Mouse (Mus musculus) thymus, adult 2 months (tissue): ENCODE measurements around the gene Prdx5.

ENCODE experiments used
- CTCF ChIP-seq: fragments of 200-500 bp; IDR thresholded peaks from 2 replicates; pipeline ENCODE4 v1.5.1; 2012; ENCODE audit warnings: mild to moderate bottlenecking, control low read depth, low read length, moderate library complexity, borderline replicate concordance; ENCODE audit not compliant: control insufficient read depth, poor library complexity, insufficient read depth; ENCODE audit errors: extremely low read depth
- POLR2A ChIP-seq: fragments of 200-500 bp; IDR thresholded peaks from 2 replicates; pipeline ENCODE4 v1.6.1; 2012; ENCODE audit warnings: mild to moderate bottlenecking, low read length, control low read depth, moderate library complexity; ENCODE audit not compliant: control insufficient read depth, poor library complexity, insufficient read depth; ENCODE audit errors: extremely low read depth

DNA sequence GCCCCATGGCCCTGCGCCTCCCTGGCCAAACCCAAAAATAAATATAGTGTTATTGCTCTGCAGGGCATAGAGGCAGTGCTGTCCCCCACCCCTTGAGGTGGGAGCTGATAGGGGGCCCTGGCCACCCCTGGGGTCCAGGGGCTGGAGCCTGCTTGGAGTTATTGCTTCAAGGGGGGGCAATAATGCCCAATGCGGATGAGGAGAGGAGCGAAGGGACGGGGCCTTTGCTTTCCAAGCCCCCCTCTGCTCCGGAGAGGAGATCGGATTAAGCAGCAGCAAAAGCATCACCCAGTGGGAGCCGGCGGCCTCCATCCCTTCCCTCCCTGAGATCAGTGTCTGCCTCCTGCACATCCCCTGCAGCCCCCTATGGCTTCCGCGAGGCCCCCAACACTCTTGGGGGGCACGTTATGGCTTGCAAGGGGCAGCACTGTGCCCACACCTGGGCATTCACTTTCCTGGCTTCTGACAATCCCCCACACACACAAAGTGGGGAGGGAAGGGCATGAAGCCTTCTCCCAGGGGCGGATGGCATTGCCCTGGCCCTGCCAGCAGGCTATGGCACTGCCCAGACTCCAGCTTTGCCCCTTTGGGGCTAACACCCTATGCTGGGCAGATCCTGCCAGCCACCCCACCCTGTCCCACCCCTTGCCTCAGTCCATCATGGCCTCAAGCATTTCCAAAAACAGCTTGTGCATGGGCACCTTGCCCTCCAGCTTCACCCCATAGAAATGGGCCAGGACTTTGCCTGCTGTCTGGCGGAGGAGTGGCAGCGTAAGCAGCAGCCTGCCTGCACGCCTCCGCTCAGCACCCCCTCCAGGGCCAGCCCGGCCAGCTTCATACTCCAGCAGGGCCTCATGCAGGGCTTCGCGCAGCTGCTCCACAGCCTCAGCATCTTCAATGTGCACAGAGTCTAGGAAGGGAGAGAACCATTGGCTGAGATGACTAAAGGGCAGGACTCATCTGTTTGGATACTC lies 1.5 kb upstream of the Prdx5 start:
- TF ChIP-seq CTCF, result no peak
- no peak for TF ChIP-seq POLR2A
